Mouse (Mus musculus) embryonic facial prominence, embryonic 10.5 days (tissue): ENCODE data around the gene Adamts1. TPM values are rescaled to one million over a fixed set of nuclear protein-coding genes. Genes with fewer than 3 reads are reported as not detected.
A peak's percentile ranks its signal among the peaks of the same experiment; 100 is the strongest.

Experiments used
- DNase-seq: peaks from one replicate; pipeline ENCODE4 v3.0.0-alpha.2; 2017; ENCODE audit warnings: low spot score
- H3K27ac ChIP-seq: fragments of 300-500 bp; sonication (generic); replicated peaks from 2 replicates; pipeline ENCODE4 v1.5.1; 2016; ENCODE audit warnings: mild to moderate bottlenecking
- H3K27me3 ChIP-seq: fragments of 300-500 bp; sonication (generic); replicated peaks from 2 replicates; pipeline ENCODE4 v1.6.1; 2016; ENCODE audit warnings: low read depth, mild to moderate bottlenecking; ENCODE audit not compliant: poor library complexity, severe bottlenecking
- H3K36me3 ChIP-seq: fragments of 300-500 bp; sonication (generic); replicated peaks from 2 replicates; pipeline ENCODE4 v1.6.1; 2016; ENCODE audit warnings: mild to moderate bottlenecking, moderate library complexity
- H3K4me1 ChIP-seq: fragments of 300-500 bp; sonication (generic); 2 replicates; pipeline ENCODE4 v1.6.1; 2016
- H3K4me3 ChIP-seq: fragments of 300-500 bp; sonication (generic); 2 replicates; pipeline ENCODE4 v1.5.1; 2016; ENCODE audit warnings: mild to moderate bottlenecking, moderate library complexity
- H3K9me3 ChIP-seq: fragments of 300-500 bp; sonication (generic); 2 replicates; pipeline ENCODE4 v1.6.1; 2016; ENCODE audit warnings: mild to moderate bottlenecking
- whole genome bisulfite sequencing: fragments of 180-500 bp; shearing (Covaris S2); methylation state at CpG from one replicate; pipeline ENCODE4 v1.1.7; 2016; 5-methylcytosine and 5-hydroxymethylcytosine counted together
- polyA plus RNA-seq: library from polyadenylated mRNA; unstranded; fragments of >200 nt; fragmentation: Nextera tagmentation; extraction: Ambion mirVana; gene quantifications from 2 replicates; pipeline ENCODE4 v1.2.1, GENCODE M21; 2016

Adamts1 gene
- polyA plus RNA-seq = 21.2 and 23.9 TPM in 2 replicates

DNA sequence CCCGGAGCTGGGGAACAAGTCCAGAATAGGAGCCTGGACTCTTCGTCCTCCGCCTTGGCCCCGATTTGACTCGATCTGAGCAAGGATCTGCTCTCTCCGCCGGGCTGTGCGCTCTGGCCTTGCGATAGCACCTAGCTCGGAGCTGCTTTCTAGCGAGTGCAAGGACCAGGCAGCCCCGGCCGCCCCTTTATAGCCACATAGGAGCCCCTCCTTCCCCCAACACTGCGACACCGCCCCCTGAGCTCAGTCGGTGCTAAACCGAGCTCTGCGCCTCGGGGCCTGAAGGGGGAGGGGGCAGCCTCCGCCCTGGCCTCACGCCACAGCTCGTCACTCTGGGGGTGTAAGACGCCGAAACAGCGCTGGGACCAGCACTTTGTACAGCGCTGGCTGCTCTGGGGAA is at the start of gene Adamts1:
Adamts1 (minus strand) TSS at position 160 of the 400 bp plus-strand sequence.
- H3K36me3 ChIP-seq = peaks cover 23% of the 10 kb centered on the region
- H3K9me3 ChIP-seq = no peaks in the 10 kb centered on the region
- H3K4me3 ChIP-seq = peak within 1 kb of the TSS; percentile 89
- H3K4me1 ChIP-seq = peaks cover 26% of the 10 kb centered on the region
- H3K27ac ChIP-seq = peak within 1 kb of the TSS; percentile 93
- H3K27me3 ChIP-seq = no peaks in the 10 kb centered on the region
- DNase-seq = peak; percentile 94
- under 1% methylated on average over 26 of the region's 26 CpGs for WGBS

DNA sequence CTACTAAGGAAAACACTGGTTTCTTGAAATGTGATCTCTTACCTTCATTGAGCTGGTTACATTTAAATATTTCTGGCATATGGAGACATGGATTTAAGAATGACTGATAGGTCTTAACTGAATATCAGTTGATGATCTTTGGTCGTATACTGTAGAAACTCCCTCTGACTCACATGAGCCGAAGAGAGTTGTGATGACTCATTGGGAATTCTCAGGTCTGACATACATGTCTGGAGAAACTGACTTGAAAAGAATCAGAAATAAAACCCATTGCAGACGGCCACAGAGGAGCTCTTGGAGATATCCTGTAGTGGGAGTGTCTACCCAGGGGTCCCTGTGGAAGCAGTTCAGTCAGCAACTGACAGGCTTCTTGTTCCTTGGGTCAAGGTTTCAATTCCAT is 24.2 kb upstream of the Adamts1 start:
- Histone ChIP-seq H3K4me3 (no peak overlapping the region), H3K4me1 (no peaks in the 10 kb centered on the region), H3K9me3 (no peaks in the 10 kb centered on the region), H3K27me3 (no peaks in the 10 kb centered on the region), H3K36me3 (no peaks in the 10 kb centered on the region), H3K27ac (no peak overlapping the region)
- WGBS = 80% methylated on average over 3 of the region's 3 CpGs
- no peak for DNase-seq

DNA sequence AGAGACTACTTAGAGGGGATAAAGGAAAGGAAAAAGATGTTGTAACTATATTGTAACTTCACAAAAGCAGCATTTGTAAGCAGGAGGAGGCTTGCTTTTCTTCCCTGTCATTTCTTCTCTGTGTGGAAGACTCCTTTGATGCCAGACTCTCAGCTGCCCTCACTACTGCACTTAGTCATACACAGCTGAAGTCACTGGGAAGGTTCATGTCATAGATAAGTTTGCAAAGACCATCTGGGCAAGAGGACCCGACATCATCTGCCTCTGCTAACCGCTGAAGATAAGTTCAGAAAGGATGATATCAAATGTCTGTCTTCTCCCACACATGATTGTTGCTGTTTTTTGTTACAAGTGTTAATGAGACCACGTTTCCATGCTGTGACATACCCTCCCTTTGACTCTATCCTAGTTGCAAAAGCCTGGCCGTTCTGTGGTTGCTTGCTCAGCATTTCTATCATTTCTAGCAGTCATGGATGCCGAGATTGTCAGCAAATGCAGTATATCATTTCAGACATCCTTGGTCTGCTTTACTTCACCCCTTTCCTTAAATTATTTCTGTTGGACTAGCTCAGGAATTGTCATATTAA is 19.5 kb upstream of the Adamts1 start:
- Histone ChIP-seq H3K36me3 (no peaks in the 10 kb centered on the region), H3K27ac (no peak overlapping the region), H3K9me3 (no peaks in the 10 kb centered on the region), H3K4me1 (no peaks in the 10 kb centered on the region), H3K27me3 (no peaks in the 10 kb centered on the region), H3K4me3 (no peak overlapping the region)
- 86% methylated on average over 5 of the region's 5 CpGs for WGBS
- no peak for DNase-seq

DNA sequence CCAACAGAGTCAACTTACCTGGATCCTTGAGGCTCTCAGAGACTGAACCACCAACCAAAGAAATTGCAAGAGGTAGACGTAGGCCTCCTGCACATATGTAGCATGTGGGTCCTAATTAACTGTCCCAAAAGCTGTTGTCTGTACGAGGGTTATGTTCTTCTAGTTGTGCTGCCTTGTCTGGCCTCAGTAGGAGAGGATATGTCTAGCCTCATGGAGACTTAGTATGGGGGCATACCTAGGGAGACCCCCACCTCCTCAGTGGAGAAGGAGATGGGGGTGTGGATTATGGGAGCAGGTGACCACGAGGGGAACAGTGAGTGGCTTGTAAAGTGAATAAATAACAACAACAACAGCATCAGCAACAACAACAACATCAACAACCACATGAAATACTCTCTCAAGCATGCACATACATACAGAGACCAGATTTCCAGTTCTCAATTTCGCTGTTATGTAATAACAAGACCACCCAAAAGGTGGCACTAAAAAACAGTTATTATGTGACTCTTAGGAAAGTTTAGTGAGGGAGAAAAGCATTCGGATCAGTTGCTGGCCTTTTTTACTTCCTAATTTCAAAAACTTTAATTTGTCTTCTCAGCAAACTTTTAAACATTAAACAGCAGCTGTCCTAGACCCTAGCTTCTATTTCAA is 17.0 kb upstream of the Adamts1 start:
- no peaks in the 10 kb centered on the region for H3K36me3 ChIP-seq
- H3K9me3 ChIP-seq = no peaks in the 10 kb centered on the region
- no peak overlapping the region for H3K4me3 ChIP-seq
- no peak overlapping the region for H3K27ac ChIP-seq
- no peak for DNase-seq
- 64% methylated on average over 5 of the region's 5 CpGs for WGBS
- H3K4me1 ChIP-seq = no peaks in the 10 kb centered on the region
- H3K27me3 ChIP-seq = no peaks in the 10 kb centered on the region

DNA sequence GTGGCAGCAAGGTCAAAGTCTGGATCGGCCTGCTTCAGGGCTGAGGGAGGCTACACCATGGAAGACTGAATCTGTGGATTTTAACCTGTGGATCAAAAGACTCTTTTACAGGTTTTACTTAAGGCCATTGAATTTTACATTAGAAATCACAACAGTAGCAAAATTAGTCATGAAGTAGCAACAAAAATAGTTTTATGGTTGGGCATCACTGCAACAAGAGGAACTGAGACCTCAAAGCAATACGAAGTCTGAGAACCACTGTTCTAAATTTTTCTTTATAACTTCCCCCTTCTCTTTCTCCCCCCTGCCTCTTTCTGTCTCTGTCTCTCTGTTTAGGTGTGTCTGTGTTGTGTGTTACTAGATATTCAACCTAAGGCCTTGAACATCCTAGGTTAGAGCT is 11.2 kb upstream of the Adamts1 start:
- H3K9me3 ChIP-seq = no peaks in the 10 kb centered on the region
- H3K36me3 ChIP-seq = no peaks in the 10 kb centered on the region
- H3K4me1 ChIP-seq = no peaks in the 10 kb centered on the region
- DNase-seq = no peak
- no peaks in the 10 kb centered on the region for H3K27me3 ChIP-seq
- 93% methylated on average over 2 of the region's 2 CpGs for WGBS
- no peak overlapping the region for H3K4me3 ChIP-seq
- no peak overlapping the region for H3K27ac ChIP-seq

- Histone ChIP-seq H3K36me3 (no peaks in the 10 kb centered on the region), H3K4me3 (no peak overlapping the region), H3K27me3 (no peaks in the 10 kb centered on the region), H3K9me3 (no peaks in the 10 kb centered on the region), H3K4me1 (peaks cover 11% of the 10 kb centered on the region), H3K27ac (no peak overlapping the region)
- DNase-seq = peak; percentile 54
- 17% methylated on average over 2 of the region's 2 CpGs for whole genome bisulfite sequencing
Measured at GRCm38 (mm10) chr16:85807626-85808025, 4.7 kb upstream of the Adamts1 start.

DNA sequence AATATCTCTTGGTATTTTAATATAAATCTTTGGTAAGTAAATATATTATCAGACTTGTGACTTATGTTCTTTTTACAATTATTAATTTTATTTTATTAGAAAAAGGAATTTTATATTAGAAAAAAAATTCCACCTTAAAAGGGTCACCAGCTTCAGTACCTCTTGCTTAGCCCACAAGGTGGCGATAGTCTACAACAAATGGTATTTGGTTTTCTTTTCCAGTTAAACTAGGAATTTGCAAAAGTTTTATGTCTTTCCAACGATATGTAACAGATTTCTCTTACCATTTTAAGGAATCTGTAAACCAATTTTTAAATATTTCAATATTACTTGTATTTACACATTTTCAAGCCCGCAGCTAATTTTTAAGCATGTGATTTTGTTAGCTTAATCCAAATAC is 4.2 kb upstream of the Adamts1 start:
- 21% methylated on average over 3 of the region's 3 CpGs for WGBS

DNA sequence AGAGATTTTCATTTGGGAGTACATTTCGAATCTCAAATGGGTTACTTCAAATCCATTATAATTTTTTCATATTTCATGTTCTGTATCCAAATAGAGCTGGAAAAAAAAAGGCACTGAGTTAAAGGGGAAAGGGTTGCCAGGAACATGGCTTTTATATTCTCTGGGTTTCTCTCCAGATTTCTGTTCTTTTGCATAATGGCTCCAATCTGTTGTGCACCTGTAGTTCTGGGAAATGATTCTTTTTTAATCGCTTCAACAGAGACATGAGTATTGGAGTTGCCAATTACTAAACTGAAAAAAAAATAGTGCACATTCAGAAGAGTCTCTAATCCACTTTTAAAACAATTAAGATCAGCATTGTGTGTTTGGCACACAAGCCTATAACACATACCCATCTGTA is 2.7 kb upstream of the Adamts1 start:
- peaks cover 15% of the 10 kb centered on the region for H3K4me1 ChIP-seq
- 89% methylated on average over 2 of the region's 2 CpGs for WGBS

More for the DNA sequence above, 4.2 kb upstream of the Adamts1 start:
- Histone ChIP-seq H3K4me1 (peaks cover 11% of the 10 kb centered on the region), H3K4me3 (no peak overlapping the region), H3K27me3 (no peaks in the 10 kb centered on the region), H3K27ac (no peak overlapping the region), H3K9me3 (no peaks in the 10 kb centered on the region), H3K36me3 (no peaks in the 10 kb centered on the region)
- peak; percentile 34 for DNase-seq

GRCm38 (mm10) chr16:85803613-85804551 is 969 bp upstream of the Adamts1 start:
- no peaks in the 10 kb centered on the region for H3K9me3 ChIP-seq
- WGBS = 1% methylated on average over 25 of the region's 25 CpGs

More for the DNA sequence above, 2.7 kb upstream of the Adamts1 start:
- H3K4me3 ChIP-seq = no peak overlapping the region
- H3K36me3 ChIP-seq = no peaks in the 10 kb centered on the region
- DNase-seq = no peak
- no peak overlapping the region for H3K27ac ChIP-seq
- H3K27me3 ChIP-seq = no peaks in the 10 kb centered on the region
- no peaks in the 10 kb centered on the region for H3K9me3 ChIP-seq

DNA sequence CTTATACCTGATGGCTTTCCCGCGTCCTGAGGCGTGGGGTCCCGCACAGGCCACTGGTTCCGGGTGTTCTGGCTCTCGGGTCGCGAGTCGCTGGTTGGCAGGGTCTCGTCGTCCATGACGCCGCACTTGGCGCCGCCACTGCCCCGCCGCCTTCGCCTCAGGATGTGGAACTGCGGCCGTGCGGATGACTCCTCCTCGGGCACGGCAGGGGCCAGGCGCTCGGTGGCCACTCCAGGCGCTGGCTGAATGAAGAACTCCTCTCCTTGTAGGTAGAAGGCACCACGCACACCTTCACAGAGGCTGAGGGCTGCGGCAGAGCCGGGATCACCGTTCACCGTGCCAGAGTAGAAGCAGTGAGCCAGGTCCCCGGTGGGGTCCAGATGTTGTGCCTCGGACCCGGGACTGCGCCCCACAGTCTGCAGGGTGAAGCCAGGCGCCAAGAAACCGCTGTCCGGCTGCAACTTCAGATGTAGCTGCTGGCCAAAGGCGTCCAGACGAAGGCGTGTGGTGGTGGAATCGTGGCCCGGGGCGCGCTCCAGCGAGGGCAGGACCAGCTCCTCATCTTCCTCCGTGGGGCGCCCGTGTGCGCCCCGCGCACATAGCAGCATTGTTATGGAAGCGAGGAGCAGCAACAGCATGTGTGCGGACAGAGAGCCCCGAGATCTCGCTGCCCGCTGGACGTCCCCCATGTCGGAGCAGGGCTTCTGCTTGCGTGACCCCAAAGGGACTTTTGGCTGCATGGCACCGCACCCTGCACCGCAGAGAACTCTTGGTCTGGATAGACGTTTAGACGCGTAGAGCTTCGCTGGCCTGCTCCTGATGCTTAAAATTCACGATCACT is 722 bp downstream of the Adamts1 start:
- DNase-seq = peak; percentile 73
- H3K27ac ChIP-seq = peak overlapping the region; percentile 93
- no peaks in the 10 kb centered on the region for H3K27me3 ChIP-seq
- WGBS = under 1% methylated on average over 67 of the region's 67 CpGs
- no peaks in the 10 kb centered on the region for H3K9me3 ChIP-seq
- peak overlapping the region; percentile 89 for H3K4me3 ChIP-seq
- H3K4me1 ChIP-seq = peaks cover 26% of the 10 kb centered on the region
- peaks cover 31% of the 10 kb centered on the region for H3K36me3 ChIP-seq

More at GRCm38 (mm10) chr16:85803613-85804551, 969 bp upstream of the Adamts1 start:
- Histone ChIP-seq H3K27ac (peak overlapping the region; percentile 93), H3K4me1 (peaks cover 26% of the 10 kb centered on the region), H3K4me3 (peak overlapping the region; percentile 89), H3K36me3 (peaks cover 14% of the 10 kb centered on the region), H3K27me3 (no peaks in the 10 kb centered on the region)
- peak; percentile 83 for DNase-seq

- peak; percentile 91 for DNase-seq
- Histone ChIP-seq H3K27me3 (no peaks in the 10 kb centered on the region), H3K4me3 (peak overlapping the region; percentile 89), H3K27ac (peak overlapping the region; percentile 93), H3K4me1 (peaks cover 26% of the 10 kb centered on the region), H3K36me3 (peaks cover 40% of the 10 kb centered on the region), H3K9me3 (no peaks in the 10 kb centered on the region)
- under 1% methylated on average over 23 of the region's 23 CpGs for WGBS
Measured at GRCm38 (mm10) chr16:85801252-85801651, 1.7 kb downstream of the Adamts1 start.

DNA sequence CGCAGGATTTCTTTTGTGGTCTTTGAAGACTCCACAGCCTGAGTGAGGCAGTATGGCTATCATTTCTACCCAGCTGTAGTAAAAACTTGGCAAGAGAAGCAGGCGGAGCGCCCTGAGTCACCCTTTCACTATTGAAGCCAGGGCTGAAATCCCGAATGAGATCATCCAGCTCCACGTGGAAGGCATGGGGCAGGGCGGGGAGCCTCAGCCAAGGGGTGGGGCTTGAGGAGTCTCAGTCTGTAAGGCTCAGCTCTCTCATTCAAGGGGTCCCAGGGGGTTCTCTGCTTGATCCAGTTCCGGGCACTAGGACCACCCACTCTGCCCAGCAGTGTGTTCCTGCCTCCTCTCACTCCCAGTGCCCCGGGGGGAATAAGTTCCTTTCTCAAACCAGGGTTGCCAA is 2.2 kb downstream of the Adamts1 start:
- 4% methylated on average over 8 of the region's 8 CpGs for WGBS
- peaks cover 26% of the 10 kb centered on the region for H3K4me1 ChIP-seq
- peaks cover 46% of the 10 kb centered on the region for H3K36me3 ChIP-seq
- H3K27me3 ChIP-seq = no peaks in the 10 kb centered on the region
- peak overlapping the region; percentile 89 for H3K4me3 ChIP-seq
- peak overlapping the region; percentile 93 for H3K27ac ChIP-seq
- DNase-seq = peak; percentile 89
- no peaks in the 10 kb centered on the region for H3K9me3 ChIP-seq
